Mouse (Mus musculus) mesoderm, embryonic 11.5 days (tissue): ENCODE measurements around the gene Cpne7.
A peak's percentile ranks its signal among the peaks of the same experiment; 100 is the strongest.

Experiments
- DNase-seq: peaks from one replicate; pipeline ENCODE4 v3.0.0-alpha.2; 2012; ENCODE audit warnings: low read depth, low spot score

Cpne7 gene

GRCm38 (mm10) chr8:123113908-123114469 lies 3.2 kb upstream of the Cpne7 start:
- no peak for DNase-seq

- DNase-seq: no peak
These were observed 2.5 kb upstream of the Cpne7 start for GRCm38 (mm10) chr8:123114644-123115043.

- no peak for DNase-seq
These were observed 570 bp downstream of the Cpne7 start for GRCm38 (mm10) chr8:123117744-123118143.

DNA sequence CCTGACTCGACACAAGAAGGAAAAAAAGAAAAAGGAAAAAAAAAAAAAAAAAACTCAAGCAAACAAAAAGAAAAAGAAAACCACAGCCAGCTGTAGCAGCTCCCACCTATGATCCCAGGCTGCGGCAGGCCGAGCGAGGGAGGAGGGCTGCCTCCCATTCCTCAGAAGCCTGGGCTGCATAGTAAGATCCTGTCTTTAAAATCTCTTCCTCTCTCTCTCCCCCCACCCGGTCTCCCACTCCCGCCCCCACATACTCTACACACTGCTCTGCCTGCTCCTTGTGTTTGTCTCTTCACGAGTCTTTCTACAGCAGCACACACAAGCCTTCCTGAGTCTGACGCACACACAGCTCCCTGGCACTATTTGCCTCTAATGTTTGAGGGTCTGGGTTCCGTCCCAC lies 4.9 kb downstream of the Cpne7 start:
- DNase-seq: no peak

- DNase-seq: no peak
These were observed 5.5 kb downstream of the Cpne7 start for GRCm38 (mm10) chr8:123122670-123123069.

DNA sequence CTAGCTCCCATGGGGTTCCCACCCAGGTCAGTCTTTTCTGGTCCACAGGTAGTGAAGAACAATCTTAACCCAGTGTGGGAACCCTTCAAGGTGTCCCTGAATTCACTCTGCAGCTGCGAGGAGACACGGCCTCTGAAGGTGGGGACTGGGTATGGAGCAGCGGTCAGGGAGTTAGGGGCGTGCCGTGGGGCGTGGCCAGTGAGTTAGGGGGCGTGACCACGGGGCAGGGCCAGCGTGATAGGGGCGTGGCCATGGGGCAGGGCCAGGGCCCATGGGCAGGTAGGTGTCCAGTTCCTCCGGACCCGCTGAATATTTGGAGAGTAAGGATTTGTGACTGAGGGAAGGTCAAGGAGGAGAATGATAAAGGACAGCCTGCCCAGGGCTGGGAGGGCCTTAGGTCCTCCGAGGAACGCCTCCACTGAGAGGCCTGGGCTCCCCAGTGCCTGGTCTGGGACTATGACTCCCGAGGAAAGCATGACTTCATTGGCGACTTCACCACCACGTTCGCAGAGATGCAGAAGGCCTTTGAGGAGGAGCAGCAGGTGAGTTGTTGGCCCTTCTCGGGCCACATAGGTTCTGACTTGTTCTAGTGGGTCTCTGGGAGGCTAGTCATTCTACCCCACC lies 9.1 kb downstream of the Cpne7 start:
- DNase-seq: no peak

DNA sequence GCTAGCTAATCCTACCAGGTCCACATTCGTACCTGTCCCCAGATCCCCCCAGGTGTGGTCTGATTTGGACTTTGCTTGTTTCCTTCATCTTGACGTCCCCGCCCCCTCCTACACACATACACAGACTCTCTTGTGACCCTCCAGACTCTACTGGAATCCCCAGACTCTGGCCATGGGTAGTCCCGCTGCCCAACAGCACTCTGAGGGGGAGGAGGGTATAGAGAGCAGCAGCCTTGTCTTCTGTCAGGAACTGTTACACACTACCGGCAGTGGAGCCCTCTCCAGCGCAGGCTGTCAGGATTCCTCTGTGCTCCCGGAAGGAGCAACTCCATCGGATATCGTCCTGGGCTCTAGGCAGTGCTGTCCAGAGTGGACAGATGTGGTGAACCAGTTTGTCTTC lies 13.9 kb downstream of the Cpne7 start:
- no peak for DNase-seq

- DNase-seq: no peak
These were observed 15.8 kb downstream of the Cpne7 start for GRCm38 (mm10) chr8:123132953-123133352.

DNA sequence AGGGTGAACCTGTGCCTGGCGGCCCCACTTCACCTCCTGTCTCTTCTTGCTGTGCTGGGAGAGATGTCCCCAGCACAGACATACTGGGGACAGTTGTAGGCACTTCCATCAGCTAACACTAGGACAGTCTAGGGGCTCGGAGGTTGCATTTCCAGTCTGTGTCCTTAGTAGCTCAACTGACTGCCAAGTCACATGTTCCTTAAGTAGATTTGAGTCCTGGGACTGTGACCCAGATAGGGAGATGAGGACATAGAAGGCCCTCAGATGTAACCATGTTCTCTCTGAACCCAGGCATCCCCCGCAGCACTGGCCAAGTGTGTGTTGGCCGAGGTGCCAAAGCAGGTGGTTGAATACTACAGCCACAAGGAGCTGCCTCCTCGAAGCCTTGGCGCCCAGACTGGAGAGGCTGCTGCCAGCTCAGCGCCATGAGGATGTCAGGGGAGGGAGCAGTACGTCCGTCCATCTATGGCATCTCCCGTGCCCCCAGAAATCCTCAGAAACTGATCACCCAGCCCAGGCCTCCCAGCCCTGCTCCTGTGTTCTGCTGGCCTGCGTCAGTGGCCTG lies 17.1 kb downstream of the Cpne7 start:
- DNase-seq: no peak

DNA sequence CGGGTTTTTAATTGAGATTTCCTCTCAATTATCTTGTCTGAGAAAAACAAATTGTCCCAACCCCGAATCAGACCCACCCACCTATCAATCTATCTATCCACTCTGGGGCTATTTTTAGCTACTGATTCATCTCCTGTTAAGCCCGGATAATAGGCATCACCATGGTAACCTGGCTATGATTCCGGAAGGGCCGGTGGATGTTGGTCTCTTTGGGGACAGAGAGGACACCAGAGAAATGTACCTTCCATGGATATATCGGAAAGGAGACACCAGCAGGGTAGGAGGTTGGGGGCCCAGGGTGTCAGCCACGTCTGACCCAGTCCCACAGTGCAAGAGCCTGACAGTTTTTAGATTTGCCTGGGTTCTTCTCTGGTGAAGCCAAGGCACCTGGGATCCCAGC lies 18.2 kb downstream of the Cpne7 start:
- DNase-seq: peak; percentile 48

DNA sequence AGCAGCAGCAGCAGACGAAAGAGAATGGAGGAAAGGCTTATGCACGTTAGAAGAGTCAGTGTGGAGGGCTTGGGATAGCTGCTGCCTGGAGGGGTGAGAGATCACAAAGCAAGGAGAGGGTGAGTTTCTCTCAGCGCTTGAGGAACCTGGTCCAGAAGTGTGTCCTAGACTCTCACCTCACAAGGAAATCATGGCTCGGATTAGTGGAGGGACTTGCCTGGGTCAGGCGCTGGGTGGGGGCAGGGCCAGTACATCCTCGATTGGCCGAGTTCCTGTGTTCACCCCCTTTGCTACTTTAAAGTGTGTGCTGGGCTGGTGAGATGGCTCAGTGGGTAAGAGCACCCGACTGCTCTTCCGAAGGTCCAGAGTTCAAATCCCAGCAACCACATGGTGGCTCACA lies 18.6 kb downstream of the Cpne7 start:
- DNase-seq: no peak

DNA sequence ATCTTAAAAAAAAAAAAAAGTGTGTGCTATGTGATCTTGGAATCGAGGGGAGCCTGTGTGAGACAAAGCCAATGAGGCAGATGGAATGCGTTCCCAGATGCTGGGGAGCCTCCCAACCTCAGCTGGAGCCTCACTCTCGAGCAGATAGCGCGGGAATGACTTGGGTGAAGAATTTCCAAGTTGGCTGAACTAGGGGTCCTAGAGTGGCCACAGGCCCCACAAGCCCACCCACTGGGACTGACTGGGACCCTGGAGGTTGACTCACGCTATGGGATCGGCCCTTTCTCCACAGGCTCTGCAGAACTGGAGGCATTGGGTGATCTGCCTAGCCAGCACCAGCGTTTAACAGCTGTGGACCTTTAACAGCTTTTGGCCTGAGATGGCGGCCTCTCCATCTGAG lies 19.1 kb downstream of the Cpne7 start:
- DNase-seq: no peak

DNA sequence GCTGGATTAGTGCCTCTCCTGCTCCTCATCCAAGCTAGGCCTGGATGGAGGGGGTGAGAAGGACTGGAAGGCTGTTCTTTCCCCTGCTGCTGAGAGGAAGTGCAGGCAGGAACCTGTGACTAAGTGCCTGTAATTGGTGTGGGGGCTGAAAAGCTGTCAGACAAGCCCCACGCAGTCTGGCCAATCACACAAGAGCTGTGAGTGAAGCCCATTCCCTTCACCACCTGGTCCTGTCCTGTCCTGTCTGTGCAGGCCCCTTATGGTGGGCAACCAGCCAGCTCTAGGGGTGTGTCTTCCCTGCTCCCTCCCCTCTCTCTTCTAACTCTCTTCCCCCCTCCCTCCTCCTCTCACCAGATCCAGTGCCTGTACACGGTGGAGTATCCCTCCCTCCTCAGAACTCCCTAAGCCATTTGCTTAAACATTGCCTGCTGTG lies 20.5 kb downstream of the Cpne7 start:
- peak; percentile 69 for DNase-seq

- no peak for DNase-seq
These were observed 21.6 kb downstream of the Cpne7 start for GRCm38 (mm10) chr8:123138741-123139140.

GRCm38 (mm10) chr8:123141741-123142462 lies 24.7 kb downstream of the Cpne7 start:
- DNase-seq: no peak

DNA sequence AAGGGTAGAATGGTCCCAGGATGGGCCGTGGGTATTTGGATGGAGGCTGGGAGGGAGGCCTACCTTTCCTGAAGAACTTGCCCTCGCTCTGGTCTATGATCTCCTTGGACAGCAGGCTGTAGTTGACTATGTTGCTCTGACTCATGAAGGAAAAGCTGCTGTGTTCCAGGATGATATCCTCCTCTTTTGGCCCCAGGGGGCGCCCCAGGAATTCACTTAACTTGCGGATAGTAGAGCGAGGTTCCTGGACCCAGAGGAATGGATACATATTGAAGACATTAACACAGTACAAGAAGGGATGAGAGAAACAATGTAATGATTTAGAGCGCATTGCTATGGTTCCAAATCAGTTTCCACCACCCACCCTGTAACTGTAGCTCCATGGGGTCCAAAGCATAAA lies 28.1 kb downstream of the Cpne7 start:
- peak; percentile 49 for DNase-seq

- no peak for DNase-seq
These were observed 29.2 kb downstream of the Cpne7 start for GRCm38 (mm10) chr8:123146390-123146789.

DNA sequence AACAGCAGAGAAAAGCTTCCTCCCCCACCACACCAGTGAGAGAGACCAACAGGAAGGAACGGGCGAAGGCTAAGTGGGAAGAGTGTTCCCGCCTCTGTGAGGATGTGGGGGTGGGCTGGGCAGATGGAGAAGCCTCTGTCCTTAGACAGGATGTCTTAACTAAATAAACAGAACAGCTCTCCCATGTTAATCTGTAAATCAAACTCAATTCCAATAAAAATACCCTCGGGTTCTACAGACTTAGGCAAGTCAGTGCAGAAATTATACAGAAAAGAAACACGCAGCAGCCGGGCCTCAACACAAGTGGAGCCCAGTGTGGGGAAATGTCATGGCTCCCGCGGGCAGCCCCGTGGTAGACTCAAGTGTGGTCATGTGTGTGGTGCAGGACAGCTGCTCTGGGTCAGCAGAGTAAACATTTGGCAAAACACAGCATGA lies 33.6 kb downstream of the Cpne7 start:
- no peak for DNase-seq

- DNase-seq: no peak
These were observed 38.0 kb downstream of the Cpne7 start for GRCm38 (mm10) chr8:123155177-123155576.

DNA sequence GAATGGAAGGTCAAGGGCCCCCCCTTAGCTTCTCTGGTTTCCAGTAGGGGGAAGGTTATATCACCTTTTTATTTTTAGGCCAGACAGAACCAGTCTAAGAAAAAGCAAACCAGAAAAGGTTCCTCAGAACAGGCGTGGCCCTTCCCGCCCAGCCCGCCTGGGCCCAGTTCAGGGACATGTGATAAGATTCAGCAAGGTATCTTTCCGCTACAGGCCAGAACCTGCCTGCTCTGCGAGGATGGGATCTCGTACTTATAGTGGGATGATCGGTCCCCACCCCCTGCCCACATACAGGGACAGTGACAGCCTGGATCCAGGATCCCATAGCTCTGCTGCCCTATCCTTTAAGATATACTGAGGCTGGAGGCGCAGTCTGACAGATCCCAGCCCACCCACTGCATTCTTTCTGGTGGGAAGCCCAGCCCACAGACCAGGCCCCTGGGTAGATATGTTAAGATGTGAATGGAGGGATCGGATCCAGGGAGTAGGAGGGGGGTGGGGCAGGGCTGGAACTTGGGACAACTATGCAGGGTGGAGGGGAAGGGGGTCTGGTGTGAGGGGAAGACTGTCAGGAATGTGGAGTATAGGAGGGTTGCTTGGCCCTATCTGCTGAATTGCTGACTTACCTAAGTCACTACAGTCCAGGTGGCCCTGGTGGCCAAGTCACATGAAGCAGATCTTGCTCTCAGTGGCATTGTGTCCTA lies 39.0 kb downstream of the Cpne7 start:
- DNase-seq: no peak

- DNase-seq: no peak
These were observed 40.8 kb downstream of the Cpne7 start, which contains the start of gene Sult5a1 for GRCm38 (mm10) chr8:123157888-123158465. TSS of gene Sult5a1 (minus strand) at chr8:123158315.

GRCm38 (mm10) chr8:123181391-123181790 lies 64.2 kb downstream of the Cpne7 start:
- peak; percentile 69 for DNase-seq
